Mouse (Mus musculus): Measurements from ENCODE around the gene Hoxc4. TPM values are rescaled to one million over a fixed set of nuclear protein-coding genes. Genes with fewer than 3 reads are reported as not detected.

Gene Hoxc4
- polyA plus RNA-seq, 1 experiment from 2014 or later: not detected

DNA sequence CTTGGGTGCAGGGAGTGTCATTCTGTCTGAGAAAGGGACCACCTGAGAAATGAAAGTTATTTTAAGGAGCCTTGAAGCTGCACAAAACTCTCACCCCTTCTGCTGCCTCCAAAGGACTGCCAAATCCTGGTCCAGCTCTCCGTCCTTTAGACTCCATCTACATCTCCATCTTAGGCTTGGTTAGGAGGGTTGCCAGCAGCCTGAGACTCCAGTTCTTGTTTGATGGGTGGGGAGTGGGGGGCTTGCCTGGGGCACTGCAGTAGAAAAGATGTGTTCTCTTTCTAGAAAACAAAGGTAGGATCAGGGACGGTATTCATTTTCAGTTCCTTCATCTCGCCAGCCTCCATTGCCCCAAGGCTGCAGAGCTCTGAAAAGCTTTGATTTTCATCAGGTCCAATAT lies 21.3 kb upstream of the Hoxc4 start:
- Histone ChIP-seq H3K4me2 (ENCODE audit: low read length) (no peak overlapping the region), H3K36me3 (ENCODE audit: control insufficient read depth, insufficient read depth, low read length) (no peaks in the 10 kb centered on the region), H3K27ac (replicated peaks; ENCODE audit: low read depth, low read length) (no peak overlapping the region), H3K9me3 (ENCODE audit: control insufficient read depth, low read length) (no peaks in the 10 kb centered on the region), H3K4me3 (replicated peaks; ENCODE audit: low read depth, low read length) (no peak overlapping the region), H3K9ac (replicated peaks; ENCODE audit: low read length) (no peak overlapping the region), H3K4me1 (ENCODE audit: control insufficient read depth, insufficient read depth, low read length) (no peaks in the 10 kb centered on the region), H3K27me3 (ENCODE audit: control insufficient read depth, insufficient read depth, low read length) (peaks cover 97% of the 10 kb centered on the region)
- 0% methylated on average over 3 of the region's 3 CpGs for WGBS
- no peak for DNase-seq
- ATAC-seq (ENCODE audit: low FRiP score, low TSS enrichment): no peak

DNA sequence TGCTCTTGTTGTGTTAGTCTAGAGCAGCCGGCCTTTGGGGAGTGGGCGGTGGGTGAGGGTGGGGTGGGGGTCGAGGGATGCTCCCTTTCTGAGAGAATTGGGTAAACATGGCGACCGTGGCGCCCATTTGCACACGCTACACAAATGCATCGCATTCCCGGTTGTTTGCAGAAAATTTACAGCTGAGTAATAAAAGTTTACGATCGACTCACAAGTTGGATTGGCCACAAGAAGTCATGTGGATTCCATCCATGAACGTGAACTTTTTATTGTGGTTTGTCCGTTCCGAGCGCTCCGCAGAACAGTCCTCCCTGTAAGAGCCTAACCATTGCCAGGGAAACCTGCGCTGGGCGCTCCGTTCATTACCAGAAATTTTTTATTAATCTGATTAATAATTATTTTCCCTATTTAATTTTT lies 20.8 kb upstream of the Hoxc4 start, which contains the start of gene Hoxc6:
Gene Hoxc6, plus strand, starts transcription at position 319 of the 417 bp plus-strand sequence.
- H3K4me1 ChIP-seq (ENCODE audit: control insufficient read depth, insufficient read depth, low read length): no peaks in the 10 kb centered on the region
- no peak for DNase-seq

DNA sequence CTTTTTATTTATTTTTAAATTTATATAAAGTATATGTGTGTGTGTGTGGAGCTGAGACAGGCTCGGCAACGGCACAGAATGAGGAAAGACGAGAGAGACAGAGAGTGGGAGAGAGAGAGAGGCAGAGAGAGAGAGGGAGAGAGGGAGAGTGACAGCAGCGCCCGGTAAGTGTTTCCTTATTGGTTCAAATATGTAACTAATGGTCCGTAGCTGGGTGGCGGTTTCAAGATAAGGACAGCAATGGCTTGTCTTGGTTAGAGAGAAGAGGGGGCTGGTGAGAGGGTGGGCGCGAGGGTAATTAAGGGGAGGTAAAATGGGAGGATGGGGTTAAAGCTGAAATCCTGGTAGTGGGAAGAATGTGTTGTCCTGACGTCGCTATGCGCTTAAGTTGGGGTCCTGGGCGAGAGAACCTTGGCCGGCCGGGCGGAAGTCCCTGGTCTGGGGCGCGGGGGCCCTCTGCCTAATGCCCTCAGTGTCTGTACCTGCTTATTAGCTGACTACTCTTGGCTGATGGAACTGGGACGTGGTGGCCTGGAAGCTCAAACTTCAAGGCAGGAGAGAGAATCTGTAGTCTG lies 20.0 kb upstream of the Hoxc4 start:
- Histone ChIP-seq H3K27ac (replicated peaks; ENCODE audit: low read depth, low read length) (no peak overlapping the region), H3K4me2 (ENCODE audit: low read length) (peak overlapping the region; percentile 49), H3K36me3 (ENCODE audit: control insufficient read depth, insufficient read depth, low read length) (no peaks in the 10 kb centered on the region), H3K4me1 (ENCODE audit: control insufficient read depth, insufficient read depth, low read length) (no peaks in the 10 kb centered on the region), H3K9me3 (ENCODE audit: control insufficient read depth, low read length) (no peaks in the 10 kb centered on the region), H3K9ac (replicated peaks; ENCODE audit: low read length) (no peak overlapping the region), H3K27me3 (ENCODE audit: control insufficient read depth, insufficient read depth, low read length) (peaks cover 98% of the 10 kb centered on the region), H3K4me3 (replicated peaks; ENCODE audit: low read depth, low read length) (peak overlapping the region; percentile 27; the same call in 1 of the 2 replicates)
- ATAC-seq (ENCODE audit: low FRiP score, low TSS enrichment): no peak
- 0% methylated on average over 19 of the region's 19 CpGs for WGBS
- no peak for DNase-seq

More for the DNA sequence above, 20.8 kb upstream of the Hoxc4 start, which contains the start of gene Hoxc6:
- ATAC-seq (ENCODE audit: low FRiP score, low TSS enrichment): no peak
- peak within 1 kb of the TSS; percentile 49 for H3K4me2 ChIP-seq (ENCODE audit: low read length)
- no peak within 1 kb of the TSS for H3K9ac ChIP-seq (replicated peaks; ENCODE audit: low read length)
- H3K9me3 ChIP-seq (ENCODE audit: control insufficient read depth, low read length): no peaks in the 10 kb centered on the region
- no peak within 1 kb of the TSS for H3K27ac ChIP-seq (replicated peaks; ENCODE audit: low read depth, low read length)
- H3K27me3 ChIP-seq (ENCODE audit: control insufficient read depth, insufficient read depth, low read length): peaks cover 97% of the 10 kb centered on the region
- no peaks in the 10 kb centered on the region for H3K36me3 ChIP-seq (ENCODE audit: control insufficient read depth, insufficient read depth, low read length)
- WGBS: under 1% methylated on average over 19 of the region's 19 CpGs
- H3K4me3 ChIP-seq (replicated peaks; ENCODE audit: low read depth, low read length): peak within 1 kb of the TSS; percentile 27

DNA sequence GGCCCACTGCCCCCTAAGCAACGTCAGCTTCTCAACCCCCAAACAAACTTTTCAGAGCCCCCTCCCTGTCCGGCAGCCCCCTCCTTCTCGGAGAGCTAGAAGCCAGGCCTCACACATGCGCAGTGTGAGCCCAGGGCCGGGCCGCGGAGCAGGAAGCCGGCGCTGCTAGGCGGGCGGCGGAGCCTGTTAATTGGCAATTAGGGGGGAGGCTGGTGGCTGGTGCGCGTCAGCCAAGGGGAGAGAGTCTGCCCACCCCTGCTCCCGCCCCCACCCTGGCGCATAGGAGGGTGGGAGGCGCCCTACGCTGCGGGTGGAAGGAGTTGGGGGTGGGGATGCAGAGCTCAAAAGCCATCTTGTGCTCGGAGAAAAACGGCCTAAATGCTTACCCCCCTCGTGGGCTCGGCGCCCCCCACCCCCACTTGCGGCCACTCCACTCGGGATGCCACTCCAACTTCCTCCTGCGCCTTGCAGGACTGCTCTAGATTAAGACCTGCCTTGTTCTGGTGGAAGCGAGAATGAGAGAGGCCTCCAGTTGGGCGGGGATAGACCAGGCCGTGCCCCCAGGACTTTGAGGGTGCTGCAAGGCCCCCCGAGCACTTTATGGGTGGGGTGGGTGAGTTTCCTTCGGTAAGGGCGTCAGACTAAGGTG lies 19.4 kb upstream of the Hoxc4 start:
- H3K27ac ChIP-seq (replicated peaks; ENCODE audit: low read depth, low read length): no peak overlapping the region
- no peak for ATAC-seq (ENCODE audit: low FRiP score, low TSS enrichment)
- WGBS: 1% methylated on average over 33 of the region's 33 CpGs
- H3K4me2 ChIP-seq (ENCODE audit: low read length): peak overlapping the region; percentile 49
- H3K4me1 ChIP-seq (ENCODE audit: control insufficient read depth, insufficient read depth, low read length): no peaks in the 10 kb centered on the region
- H3K9me3 ChIP-seq (ENCODE audit: control insufficient read depth, low read length): no peaks in the 10 kb centered on the region
- no peak overlapping the region for H3K9ac ChIP-seq (replicated peaks; ENCODE audit: low read length)
- DNase-seq: peak; percentile 69
- no peaks in the 10 kb centered on the region for H3K36me3 ChIP-seq (ENCODE audit: control insufficient read depth, insufficient read depth, low read length)
- H3K4me3 ChIP-seq (replicated peaks; ENCODE audit: low read depth, low read length): peak overlapping the region; percentile 27
- H3K27me3 ChIP-seq (ENCODE audit: control insufficient read depth, insufficient read depth, low read length): peaks cover 99% of the 10 kb centered on the region

DNA sequence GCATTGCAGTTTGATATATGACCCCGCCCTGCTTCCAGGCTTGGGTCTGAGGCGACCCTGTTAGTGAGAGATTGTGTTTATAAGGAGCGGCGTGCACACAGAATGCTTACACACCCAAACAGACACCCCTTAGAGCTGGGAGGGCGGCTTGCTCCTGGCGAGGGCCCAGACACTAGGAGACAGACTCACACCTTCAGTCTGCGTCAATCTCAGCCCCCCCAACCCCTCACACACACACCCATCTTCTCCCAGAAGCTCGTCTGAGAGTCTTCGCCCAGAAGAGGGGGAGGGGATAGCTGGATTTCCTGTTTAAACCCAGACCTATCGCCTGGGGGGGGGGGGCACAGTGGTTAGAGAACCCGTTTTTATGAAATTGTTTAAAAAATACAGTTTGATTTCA lies 18.8 kb upstream of the Hoxc4 start:
- Histone ChIP-seq H3K4me3 (replicated peaks; ENCODE audit: low read depth, low read length) (no peak overlapping the region), H3K27ac (replicated peaks; ENCODE audit: low read depth, low read length) (no peak overlapping the region), H3K27me3 (ENCODE audit: control insufficient read depth, insufficient read depth, low read length) (peaks cover 99% of the 10 kb centered on the region), H3K9ac (replicated peaks; ENCODE audit: low read length) (no peak overlapping the region), H3K36me3 (ENCODE audit: control insufficient read depth, insufficient read depth, low read length) (no peaks in the 10 kb centered on the region), H3K9me3 (ENCODE audit: control insufficient read depth, low read length) (no peaks in the 10 kb centered on the region), H3K4me2 (ENCODE audit: low read length) (no peak overlapping the region), H3K4me1 (ENCODE audit: control insufficient read depth, insufficient read depth, low read length) (no peaks in the 10 kb centered on the region)
- DNase-seq (no peak), ATAC-seq (ENCODE audit: low FRiP score, low TSS enrichment) (no peak)
- 2% methylated on average over 11 of the region's 11 CpGs for WGBS

DNA sequence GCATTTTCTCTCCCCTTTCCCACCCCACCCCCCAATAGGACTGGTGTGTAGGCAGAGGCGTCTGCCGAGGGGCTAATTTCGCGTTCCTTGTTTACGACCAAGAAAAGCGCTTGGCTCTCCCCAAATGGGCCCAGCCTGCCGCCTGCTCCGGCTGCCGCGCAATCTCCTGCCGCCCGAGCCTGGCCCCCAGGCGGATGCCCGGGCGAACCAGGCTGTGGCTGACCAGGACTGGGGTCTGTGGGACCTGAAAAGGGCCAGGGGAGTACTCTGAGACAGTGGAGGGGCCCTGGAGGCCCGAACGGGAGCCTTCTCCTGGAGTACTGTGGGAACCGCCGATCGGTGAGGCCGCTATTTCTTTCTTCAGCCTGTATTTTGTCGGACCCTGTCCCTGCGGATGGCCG lies 18.2 kb upstream of the Hoxc4 start:
- H3K4me1 ChIP-seq (ENCODE audit: control insufficient read depth, insufficient read depth, low read length): no peaks in the 10 kb centered on the region
- no peaks in the 10 kb centered on the region for H3K9me3 ChIP-seq (ENCODE audit: control insufficient read depth, low read length)
- ATAC-seq (ENCODE audit: low FRiP score, low TSS enrichment) (no peak), DNase-seq (no peak)
- H3K27ac ChIP-seq (replicated peaks; ENCODE audit: low read depth, low read length): no peak overlapping the region
- no peak overlapping the region for H3K9ac ChIP-seq (replicated peaks; ENCODE audit: low read length)
- whole genome bisulfite sequencing: under 1% methylated on average over 24 of the region's 24 CpGs
- no peak overlapping the region for H3K4me2 ChIP-seq (ENCODE audit: low read length)
- no peak overlapping the region for H3K4me3 ChIP-seq (replicated peaks; ENCODE audit: low read depth, low read length)
- H3K36me3 ChIP-seq (ENCODE audit: control insufficient read depth, insufficient read depth, low read length): no peaks in the 10 kb centered on the region
- peaks cover 99% of the 10 kb centered on the region for H3K27me3 ChIP-seq (ENCODE audit: control insufficient read depth, insufficient read depth, low read length)

DNA sequence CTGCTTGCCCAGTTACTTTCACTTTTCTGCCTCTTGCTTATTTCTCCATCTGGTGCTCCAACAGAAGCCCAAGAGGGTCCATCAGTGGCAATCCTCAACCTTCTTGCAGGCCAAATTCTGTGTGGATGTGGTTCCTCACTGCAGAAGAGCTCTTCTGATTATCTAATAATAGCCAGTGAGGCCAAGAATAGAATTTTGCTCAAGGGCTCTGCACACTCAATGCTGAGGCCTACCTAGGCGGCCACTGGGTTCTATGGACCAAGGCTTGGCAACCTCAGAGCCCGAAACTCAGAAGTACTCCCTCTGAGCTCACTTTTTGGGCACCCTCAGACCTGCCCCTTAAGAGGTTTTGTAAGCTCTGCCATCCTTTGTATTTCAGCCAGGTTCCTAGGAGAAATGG lies 17.4 kb upstream of the Hoxc4 start:
- Histone ChIP-seq H3K36me3 (ENCODE audit: control insufficient read depth, insufficient read depth, low read length) (no peaks in the 10 kb centered on the region), H3K4me1 (ENCODE audit: control insufficient read depth, insufficient read depth, low read length) (no peaks in the 10 kb centered on the region), H3K27me3 (ENCODE audit: control insufficient read depth, insufficient read depth, low read length) (peaks cover 99% of the 10 kb centered on the region), H3K4me2 (ENCODE audit: low read length) (no peak overlapping the region), H3K9ac (replicated peaks; ENCODE audit: low read length) (no peak overlapping the region), H3K9me3 (ENCODE audit: control insufficient read depth, low read length) (no peaks in the 10 kb centered on the region), H3K27ac (replicated peaks; ENCODE audit: low read depth, low read length) (no peak overlapping the region), H3K4me3 (replicated peaks; ENCODE audit: low read depth, low read length) (no peak overlapping the region)
- WGBS: 13% methylated on average over 2 of the region's 2 CpGs
- DNase-seq (no peak), ATAC-seq (ENCODE audit: low FRiP score, low TSS enrichment) (no peak)

DNA sequence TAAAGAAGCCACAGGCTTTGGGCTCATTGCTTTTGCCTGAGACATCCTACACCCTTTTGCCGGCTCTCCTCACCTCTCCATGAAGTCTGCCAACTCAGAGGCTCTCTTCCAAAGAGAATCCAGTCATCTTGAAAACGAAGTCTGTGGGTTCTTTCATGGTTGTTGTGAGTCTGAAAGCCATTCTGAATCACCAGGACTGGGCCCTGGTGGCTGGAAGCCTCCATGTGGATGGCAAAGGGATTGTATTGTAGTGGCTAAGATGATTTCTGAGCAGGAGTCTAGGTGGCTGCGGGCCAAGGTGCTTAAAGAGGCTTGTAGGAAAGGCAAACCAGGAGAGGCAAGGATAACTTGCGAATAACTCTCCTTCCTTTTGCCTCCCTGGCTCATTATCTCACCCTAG lies 16.6 kb upstream of the Hoxc4 start:
- Histone ChIP-seq H3K4me3 (replicated peaks; ENCODE audit: low read depth, low read length) (no peak overlapping the region), H3K4me1 (ENCODE audit: control insufficient read depth, insufficient read depth, low read length) (no peaks in the 10 kb centered on the region), H3K9ac (replicated peaks; ENCODE audit: low read length) (no peak overlapping the region), H3K9me3 (ENCODE audit: control insufficient read depth, low read length) (no peaks in the 10 kb centered on the region), H3K27me3 (ENCODE audit: control insufficient read depth, insufficient read depth, low read length) (peaks cover 99% of the 10 kb centered on the region), H3K27ac (replicated peaks; ENCODE audit: low read depth, low read length) (no peak overlapping the region), H3K36me3 (ENCODE audit: control insufficient read depth, insufficient read depth, low read length) (no peaks in the 10 kb centered on the region), H3K4me2 (ENCODE audit: low read length) (no peak overlapping the region)
- ATAC-seq (ENCODE audit: low FRiP score, low TSS enrichment) (no peak), DNase-seq (no peak)
- WGBS: 11% methylated on average over 4 of the region's 4 CpGs

DNA sequence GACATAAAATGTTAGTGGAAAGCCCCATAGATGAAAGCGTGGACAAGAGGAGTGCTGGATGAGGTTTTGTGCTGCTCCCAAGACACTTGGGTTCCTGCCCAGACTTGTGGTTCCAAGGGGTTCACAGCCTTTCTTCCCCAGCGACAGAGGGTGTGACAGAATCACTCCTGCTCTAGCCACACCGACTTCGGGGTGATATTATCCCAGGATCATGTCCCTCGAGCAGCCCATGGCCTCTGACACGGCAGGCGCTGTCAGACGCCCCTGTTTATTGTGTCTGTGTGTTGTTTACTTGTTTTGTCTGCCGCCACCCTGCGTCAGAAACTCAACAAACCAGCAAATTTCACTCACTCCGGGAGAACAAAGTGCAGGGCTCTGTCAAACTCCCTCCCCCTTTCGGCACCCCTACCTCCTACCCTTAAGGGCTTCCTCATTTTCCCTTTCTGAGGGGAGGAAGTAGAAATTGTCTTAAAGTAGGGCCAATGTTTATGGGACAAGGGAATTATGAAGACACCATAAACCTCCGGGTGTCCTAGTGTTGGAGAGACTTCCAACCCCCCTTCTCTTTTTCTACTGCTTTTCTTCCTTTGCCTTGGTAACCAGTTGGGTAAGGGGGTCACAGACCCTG lies 15.8 kb upstream of the Hoxc4 start:
- ATAC-seq (ENCODE audit: low FRiP score, low TSS enrichment) (no peak), DNase-seq (no peak)
- no peak overlapping the region for H3K4me2 ChIP-seq (ENCODE audit: low read length)
- no peaks in the 10 kb centered on the region for H3K36me3 ChIP-seq (ENCODE audit: control insufficient read depth, insufficient read depth, low read length)
- H3K9me3 ChIP-seq (ENCODE audit: control insufficient read depth, low read length): no peaks in the 10 kb centered on the region
- no peaks in the 10 kb centered on the region for H3K4me1 ChIP-seq (ENCODE audit: control insufficient read depth, insufficient read depth, low read length)
- no peak overlapping the region for H3K9ac ChIP-seq (replicated peaks; ENCODE audit: low read length)
- peaks cover 99% of the 10 kb centered on the region for H3K27me3 ChIP-seq (ENCODE audit: control insufficient read depth, insufficient read depth, low read length)
- H3K4me3 ChIP-seq (replicated peaks; ENCODE audit: low read depth, low read length): no peak overlapping the region
- H3K27ac ChIP-seq (replicated peaks; ENCODE audit: low read depth, low read length): no peak overlapping the region
- 2% methylated on average over 13 of the region's 13 CpGs for WGBS

Measured in midbrain, embryonic 14.5 days (tissue).